Mouse (Mus musculus): ENCODE results near the gene Podxl2. TPM values are rescaled to one million over a fixed set of nuclear protein-coding genes. Genes with fewer than 3 reads are reported as not detected.

Gene Podxl2
- polyA plus RNA-seq, 1 experiment from 2014 or later, result 182 TPM

DNA sequence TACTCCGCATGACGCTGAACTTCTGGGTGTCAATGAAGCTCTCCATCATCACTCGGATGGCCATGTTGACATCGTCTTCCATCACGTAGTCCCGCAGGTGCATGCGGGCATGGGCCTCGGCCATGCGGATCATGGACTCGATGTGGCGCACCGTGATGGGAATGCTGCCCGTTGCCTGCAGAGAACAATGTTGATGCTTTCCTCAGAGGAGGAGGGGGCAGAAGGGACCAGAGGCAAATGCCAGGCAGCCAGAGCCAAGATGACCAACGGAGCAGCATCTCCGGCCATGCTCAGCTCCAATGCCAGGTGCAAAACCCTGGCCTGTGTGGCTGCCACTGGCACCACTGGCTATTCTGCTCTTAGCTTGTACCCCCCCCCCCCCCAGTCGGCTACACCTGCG is 9.8 kb upstream of the Podxl2 start:
- Histone ChIP-seq H3K9me3 (no peaks in the 10 kb centered on the region), H3K27me3 (ENCODE audit: insufficient read depth, poor library complexity, severe bottlenecking) (no peaks in the 10 kb centered on the region), H3K4me1 (replicated peaks) (peaks cover 11% of the 10 kb centered on the region; the same call in 1 of the 2 replicates), H3K27ac (0 out of 2 replicates have a peak overlapping the region, but pooled peaks have one; percentile 12), H3K4me3 (no peak overlapping the region), H3K36me3 (peaks cover 98% of the 10 kb centered on the region)
- 98% methylated on average over 17 of the region's 17 CpGs for WGBS
- DNase-seq (ENCODE audit: low spot score), result no peak

DNA sequence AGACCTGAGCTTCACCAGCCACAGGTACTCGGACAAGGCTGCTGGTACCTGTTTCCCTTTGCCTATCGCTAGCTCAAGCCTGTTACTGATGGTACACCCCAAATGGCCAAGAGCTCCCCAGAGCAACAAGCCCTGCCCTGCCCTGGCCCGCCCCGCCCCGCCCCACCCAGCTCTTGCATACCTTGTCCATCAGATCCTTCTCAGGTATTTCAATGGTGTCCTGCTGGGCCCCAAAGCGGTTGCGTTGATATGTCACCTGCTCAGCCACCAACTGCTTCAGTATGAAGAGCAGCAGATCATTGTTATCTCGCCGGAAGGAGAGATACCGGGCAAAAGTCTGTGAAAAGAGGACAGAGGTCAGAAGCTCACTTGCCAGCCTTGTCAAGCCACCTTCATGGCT is 9.4 kb upstream of the Podxl2 start:
- H3K27me3 ChIP-seq (ENCODE audit: insufficient read depth, poor library complexity, severe bottlenecking), result no peaks in the 10 kb centered on the region
- no peaks in the 10 kb centered on the region for H3K9me3 ChIP-seq
- H3K27ac ChIP-seq, result 0 out of 2 replicates have a peak overlapping the region, but pooled peaks have one; percentile 12
- no peak overlapping the region for H3K4me3 ChIP-seq
- WGBS, result 96% methylated on average over 10 of the region's 10 CpGs
- no peak for DNase-seq (ENCODE audit: low spot score)
- peaks cover 11% of the 10 kb centered on the region; the same call in 1 of the 2 replicates for H3K4me1 ChIP-seq (replicated peaks)
- H3K36me3 ChIP-seq, result peaks cover 94% of the 10 kb centered on the region

DNA sequence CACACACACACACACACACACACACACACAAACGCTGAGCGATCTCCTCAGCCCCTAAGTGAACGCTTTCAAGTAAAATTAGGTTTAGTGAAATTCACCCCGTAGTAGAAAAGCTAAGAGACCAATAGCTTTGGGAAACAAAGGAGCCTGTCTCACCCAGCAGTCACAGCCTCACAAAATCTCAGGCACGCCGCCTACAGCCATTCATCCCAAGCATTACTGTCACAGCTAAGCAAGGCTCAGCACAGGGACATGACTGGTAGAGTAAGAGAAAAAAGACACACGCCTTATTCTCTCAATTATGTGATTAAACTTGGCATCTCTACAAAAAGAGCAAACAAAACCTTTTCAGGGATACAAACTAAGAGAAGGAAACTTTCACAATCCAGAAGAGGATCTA is 6.5 kb upstream of the Podxl2 start:
- Histone ChIP-seq H3K27me3 (ENCODE audit: insufficient read depth, poor library complexity, severe bottlenecking) (peaks cover 6% of the 10 kb centered on the region; the same call in 1 of the 2 replicates), H3K27ac (peak overlapping the region; percentile 29; the same call in 1 of the 2 replicates), H3K4me1 (replicated peaks) (peaks cover 8% of the 10 kb centered on the region; the same call in 1 of the 2 replicates), H3K36me3 (peaks cover 76% of the 10 kb centered on the region), H3K9me3 (no peaks in the 10 kb centered on the region), H3K4me3 (no peak overlapping the region)
- 77% methylated on average over 7 of the region's 7 CpGs for WGBS
- DNase-seq (ENCODE audit: low spot score), result no peak

DNA sequence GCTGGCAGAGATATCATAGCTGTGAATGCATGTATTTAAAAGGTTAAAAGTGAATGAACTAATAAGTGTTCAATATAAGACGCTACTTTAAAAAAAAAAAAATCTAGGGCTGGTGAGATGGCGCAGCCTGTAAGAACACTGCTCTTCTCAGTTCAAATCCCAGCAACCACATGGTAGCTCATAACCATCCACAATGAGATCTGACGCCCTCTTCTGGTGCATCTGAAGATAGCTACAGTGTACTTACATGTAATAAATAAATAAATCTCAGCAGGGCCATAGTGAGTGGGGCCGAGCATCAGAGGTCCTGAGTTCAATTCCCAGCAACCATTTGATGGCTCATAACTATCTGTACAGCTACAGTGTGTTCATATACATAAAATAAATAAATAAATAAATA is 4.6 kb upstream of the Podxl2 start:
- Histone ChIP-seq H3K27me3 (ENCODE audit: insufficient read depth, poor library complexity, severe bottlenecking) (peaks cover 21% of the 10 kb centered on the region), H3K27ac (no peak overlapping the region), H3K4me3 (no peak overlapping the region), H3K36me3 (peaks cover 57% of the 10 kb centered on the region), H3K9me3 (0 out of 2 replicates have a peak, but pooled peaks cover 6% of the 10 kb centered on the region), H3K4me1 (replicated peaks) (peaks cover 14% of the 10 kb centered on the region; the same call in 1 of the 2 replicates)
- no peak for DNase-seq (ENCODE audit: low spot score)
- 67% methylated on average over 4 of the region's 4 CpGs for WGBS

DNA sequence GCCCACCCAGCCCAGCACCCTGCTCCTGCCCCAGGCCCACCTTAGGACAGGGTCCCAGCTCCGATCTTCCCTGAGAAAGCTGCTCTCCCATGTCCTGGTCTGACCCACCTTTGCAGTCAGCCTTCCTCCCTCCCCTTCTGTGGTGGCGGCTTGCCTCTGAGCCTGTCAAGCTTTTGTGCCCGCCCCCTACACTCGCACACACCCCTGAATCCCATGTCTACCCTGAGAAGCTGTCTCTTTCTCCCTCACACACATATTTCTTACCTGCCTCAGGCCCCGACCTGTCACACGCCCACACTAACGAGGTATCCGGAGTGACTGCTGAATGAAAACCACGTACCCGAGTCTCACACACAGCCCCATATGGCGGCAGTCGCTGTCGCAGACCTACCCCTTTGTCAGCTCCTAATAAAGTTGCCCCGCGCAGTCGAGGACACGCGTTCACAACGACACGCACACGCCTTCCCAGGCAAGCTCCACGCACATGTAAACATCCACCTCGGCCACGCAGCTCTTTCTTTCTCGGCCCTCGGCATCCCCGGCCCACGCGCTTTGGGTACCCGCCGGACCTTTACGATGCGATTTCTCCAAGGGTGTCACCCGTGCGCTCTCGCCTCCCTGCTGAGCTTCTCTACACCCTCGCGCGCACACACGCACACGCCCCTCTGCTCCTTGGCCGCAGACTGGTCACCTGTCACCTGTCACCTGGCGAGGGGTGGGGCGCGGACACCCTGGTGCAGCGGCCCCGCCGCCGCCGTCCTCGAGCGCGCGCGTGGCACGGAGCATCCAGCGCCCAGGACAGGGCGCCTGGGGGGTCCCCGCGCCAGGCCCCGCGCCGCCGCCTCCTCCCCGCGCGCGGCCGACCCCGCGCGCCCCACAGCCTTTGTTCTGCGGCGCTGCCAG is 628 bp downstream of the Podxl2 start:
- peaks cover 43% of the 10 kb centered on the region for H3K4me1 ChIP-seq (replicated peaks)
- WGBS, result 3% methylated on average over 73 of the region's 74 CpGs
- 0 out of 2 replicates have a peak, but pooled peaks cover 6% of the 10 kb centered on the region for H3K9me3 ChIP-seq
- peaks cover 11% of the 10 kb centered on the region for H3K36me3 ChIP-seq
- peak; percentile 49 for DNase-seq (ENCODE audit: low spot score)
- peak overlapping the region; percentile 94 for H3K27ac ChIP-seq
- H3K4me3 ChIP-seq, result peak overlapping the region; percentile 86
- H3K27me3 ChIP-seq (ENCODE audit: insufficient read depth, poor library complexity, severe bottlenecking), result peaks cover 42% of the 10 kb centered on the region

DNA sequence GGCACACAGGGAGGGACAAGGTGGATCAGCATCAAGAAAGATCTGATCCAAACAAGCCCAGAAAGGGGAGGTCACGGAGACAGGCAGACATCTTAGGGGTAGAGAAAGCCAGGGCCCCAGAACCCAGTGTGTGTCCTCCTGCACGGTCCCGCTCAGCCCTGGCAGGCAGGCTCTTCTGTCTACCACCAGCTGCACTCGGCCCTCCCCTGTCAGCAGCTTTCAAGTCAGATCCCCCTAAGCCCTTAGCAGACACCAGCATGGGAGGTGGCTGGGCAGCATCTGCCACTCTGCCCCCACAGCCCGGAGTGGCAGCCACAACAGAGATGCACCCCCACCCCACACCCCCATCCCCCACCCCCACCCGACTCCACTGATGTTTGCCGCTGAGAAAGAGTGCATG is 2.0 kb downstream of the Podxl2 start:
- H3K36me3 ChIP-seq, result 0 out of 2 replicates have a peak, but pooled peaks cover 3% of the 10 kb centered on the region
- DNase-seq (ENCODE audit: low spot score), result peak; percentile 19
- peak overlapping the region; percentile 94 for H3K27ac ChIP-seq
- WGBS, result 25% methylated on average over 7 of the region's 7 CpGs
- 0 out of 2 replicates have a peak, but pooled peaks cover 6% of the 10 kb centered on the region for H3K9me3 ChIP-seq
- peaks cover 43% of the 10 kb centered on the region for H3K4me1 ChIP-seq (replicated peaks)
- H3K4me3 ChIP-seq, result peak overlapping the region; percentile 86
- H3K27me3 ChIP-seq (ENCODE audit: insufficient read depth, poor library complexity, severe bottlenecking), result peaks cover 42% of the 10 kb centered on the region

DNA sequence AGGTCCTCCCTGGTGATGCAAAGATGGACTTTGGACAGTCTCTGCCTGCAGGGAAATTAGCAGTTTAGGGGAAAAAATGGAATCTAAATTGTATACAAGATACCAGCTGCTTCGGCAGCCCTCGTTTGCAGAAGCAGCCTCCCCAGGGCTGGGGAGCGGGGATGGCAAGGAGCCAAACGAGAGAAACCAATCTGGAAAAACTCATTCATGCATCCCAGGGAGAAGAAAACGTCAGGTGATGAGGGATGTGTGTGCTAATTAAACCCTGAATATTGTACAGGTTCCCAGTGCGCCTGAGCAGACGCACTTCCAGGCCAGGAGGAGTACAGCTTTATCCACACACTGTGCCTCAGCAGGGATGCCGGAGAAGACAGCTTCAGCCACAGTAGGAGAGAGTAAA is 3.3 kb downstream of the Podxl2 start:
- no peak for DNase-seq (ENCODE audit: low spot score)

DNA sequence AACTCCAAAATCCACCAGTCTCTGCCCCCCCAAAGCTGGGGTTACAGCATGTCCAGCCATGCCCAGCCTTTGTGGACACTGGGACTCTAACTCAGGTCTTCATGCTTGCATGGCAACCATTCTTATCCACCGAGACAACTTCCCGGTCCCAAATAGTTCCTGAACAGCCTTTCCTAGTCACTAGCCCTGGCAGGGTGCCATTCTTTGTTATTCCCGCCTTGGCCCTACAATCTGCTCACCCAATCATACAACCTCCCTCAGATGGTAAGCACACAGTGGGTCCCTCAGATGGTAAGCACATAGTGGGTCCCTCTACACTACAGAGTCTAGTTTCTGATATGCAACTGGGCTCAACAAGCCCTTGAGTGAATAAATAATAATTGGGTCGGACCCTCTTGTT is 4.2 kb downstream of the Podxl2 start:
- 0 out of 2 replicates have a peak, but pooled peaks cover 3% of the 10 kb centered on the region for H3K9me3 ChIP-seq
- H3K4me3 ChIP-seq, result no peak overlapping the region
- no peak for DNase-seq (ENCODE audit: low spot score)
- WGBS, result 68% methylated on average over 4 of the region's 4 CpGs
- H3K27ac ChIP-seq, result no peak overlapping the region
- H3K4me1 ChIP-seq (replicated peaks), result peaks cover 43% of the 10 kb centered on the region
- peaks cover 29% of the 10 kb centered on the region for H3K27me3 ChIP-seq (ENCODE audit: insufficient read depth, poor library complexity, severe bottlenecking)
- 0 out of 2 replicates have a peak, but pooled peaks cover 3% of the 10 kb centered on the region for H3K36me3 ChIP-seq

More for the DNA sequence above, 3.3 kb downstream of the Podxl2 start:
- WGBS, result 63% methylated on average over 8 of the region's 8 CpGs
- Histone ChIP-seq H3K27ac (no peak overlapping the region), H3K27me3 (ENCODE audit: insufficient read depth, poor library complexity, severe bottlenecking) (peaks cover 38% of the 10 kb centered on the region), H3K4me3 (no peak overlapping the region), H3K36me3 (0 out of 2 replicates have a peak, but pooled peaks cover 3% of the 10 kb centered on the region), H3K4me1 (replicated peaks) (peaks cover 43% of the 10 kb centered on the region), H3K9me3 (0 out of 2 replicates have a peak, but pooled peaks cover 6% of the 10 kb centered on the region)

DNA sequence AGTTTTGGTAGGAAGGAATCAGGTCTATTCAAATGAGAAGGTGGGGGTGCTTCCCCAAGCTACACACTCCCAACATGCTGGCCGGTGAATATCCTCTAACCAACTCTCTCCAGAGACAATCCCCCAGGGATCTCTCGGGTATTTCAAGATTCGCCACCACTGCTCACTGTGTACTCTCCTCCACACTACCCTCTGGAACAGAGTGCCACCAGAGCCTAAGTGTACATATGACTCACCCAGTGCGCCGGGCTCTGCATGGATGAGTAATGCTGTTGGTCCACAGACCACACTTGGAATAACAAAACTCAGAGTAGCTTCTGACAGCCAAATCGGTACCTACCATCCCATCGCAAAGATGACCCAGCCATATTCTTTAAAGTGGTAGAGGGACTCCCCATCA is 5.4 kb downstream of the Podxl2 start:
- peaks cover 10% of the 10 kb centered on the region for H3K36me3 ChIP-seq
- no peak for DNase-seq (ENCODE audit: low spot score)
- no peak overlapping the region for H3K27ac ChIP-seq
- H3K27me3 ChIP-seq (ENCODE audit: insufficient read depth, poor library complexity, severe bottlenecking), result peaks cover 20% of the 10 kb centered on the region
- H3K4me1 ChIP-seq (replicated peaks), result peaks cover 36% of the 10 kb centered on the region
- 89% methylated on average over 7 of the region's 7 CpGs for WGBS
- H3K9me3 ChIP-seq, result no peaks in the 10 kb centered on the region
- no peak overlapping the region for H3K4me3 ChIP-seq

DNA sequence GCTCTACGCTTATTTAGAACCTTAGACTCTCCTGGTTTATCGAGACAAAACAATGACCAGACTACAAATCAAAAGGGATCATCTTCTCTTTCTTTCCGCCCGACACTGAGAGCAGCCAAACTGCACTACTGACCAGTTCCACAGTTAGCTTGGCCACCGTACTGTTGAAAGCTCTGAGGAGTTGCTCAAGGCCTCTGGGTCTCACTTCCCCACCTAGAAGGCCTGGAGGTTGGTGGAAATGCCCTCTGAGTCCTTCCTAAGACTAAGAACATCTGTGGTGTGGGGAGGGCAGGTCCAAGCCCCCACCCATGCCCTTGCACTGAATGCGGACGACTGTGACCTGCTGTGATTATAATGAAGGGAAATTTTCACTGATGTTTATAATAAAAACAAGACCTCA is 9.1 kb downstream of the Podxl2 start:
- DNase-seq (ENCODE audit: low spot score), result no peak
- H3K36me3 ChIP-seq, result peaks cover 45% of the 10 kb centered on the region
- no peak overlapping the region for H3K4me3 ChIP-seq
- 0 out of 2 replicates have a peak, but pooled peaks cover 7% of the 10 kb centered on the region for H3K4me1 ChIP-seq (replicated peaks)
- WGBS, result 84% methylated on average over 7 of the region's 7 CpGs
- no peak overlapping the region for H3K27ac ChIP-seq
- H3K27me3 ChIP-seq (ENCODE audit: insufficient read depth, poor library complexity, severe bottlenecking), result no peaks in the 10 kb centered on the region
- H3K9me3 ChIP-seq, result peaks cover 7% of the 10 kb centered on the region

DNA sequence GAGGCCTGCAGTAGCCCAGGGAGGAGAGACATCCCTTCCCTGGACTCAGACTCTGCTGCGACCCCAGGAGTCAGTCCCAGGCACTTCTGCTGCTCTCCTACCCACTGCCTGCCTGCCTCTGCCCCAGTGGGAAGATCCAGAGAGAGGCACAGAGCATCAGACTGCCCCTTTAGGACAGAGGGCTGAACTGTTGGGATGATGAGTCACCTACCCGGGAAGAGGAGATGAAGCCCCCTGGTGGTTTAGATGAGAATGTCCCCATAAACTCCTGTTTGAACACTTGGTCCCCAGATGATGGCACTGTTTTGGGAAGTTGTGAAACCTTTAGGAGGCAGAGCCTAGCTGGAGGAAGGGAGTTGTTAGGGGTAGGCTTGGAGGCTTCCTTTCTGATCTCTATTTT is 13.9 kb downstream of the Podxl2 start:
- Histone ChIP-seq H3K36me3 (peaks cover 68% of the 10 kb centered on the region), H3K27ac (no peak overlapping the region)
- peak; percentile 30 for DNase-seq (ENCODE audit: low spot score)

DNA sequence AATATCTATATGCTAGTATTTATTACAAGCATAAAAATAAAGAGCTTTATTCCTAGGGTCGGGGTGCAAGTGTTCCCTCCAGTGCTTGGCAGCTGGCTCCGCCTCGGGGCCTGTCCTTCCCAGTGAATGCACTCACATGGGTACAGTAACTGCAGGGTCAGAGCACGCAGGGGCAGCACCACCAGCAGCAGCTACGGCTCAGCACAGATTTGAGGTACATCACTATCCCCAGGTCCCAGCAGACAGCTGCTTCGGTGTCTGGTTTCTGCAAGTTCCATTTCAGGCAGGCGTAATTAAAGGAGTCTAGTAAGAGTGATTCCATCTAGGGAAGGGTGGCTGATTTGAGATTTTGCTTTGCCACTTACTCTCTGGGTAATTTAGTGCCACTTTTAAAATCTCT is 16.5 kb downstream of the Podxl2 start:
- H3K36me3 ChIP-seq, result peaks cover 66% of the 10 kb centered on the region
- peaks cover 7% of the 10 kb centered on the region for H3K9me3 ChIP-seq
- H3K27me3 ChIP-seq (ENCODE audit: insufficient read depth, poor library complexity, severe bottlenecking), result no peaks in the 10 kb centered on the region
- no peak for DNase-seq (ENCODE audit: low spot score)
- H3K4me3 ChIP-seq, result no peak overlapping the region
- H3K4me1 ChIP-seq (replicated peaks), result 0 out of 2 replicates have a peak, but pooled peaks cover 3% of the 10 kb centered on the region
- 79% methylated on average over 7 of the region's 7 CpGs for WGBS
- no peak overlapping the region for H3K27ac ChIP-seq

More for the DNA sequence above, 13.9 kb downstream of the Podxl2 start:
- H3K4me3 ChIP-seq, result no peak overlapping the region
- 22% methylated on average over 2 of the region's 2 CpGs for WGBS
- 0 out of 2 replicates have a peak, but pooled peaks cover 3% of the 10 kb centered on the region for H3K4me1 ChIP-seq (replicated peaks)
- H3K9me3 ChIP-seq, result peaks cover 7% of the 10 kb centered on the region
- H3K27me3 ChIP-seq (ENCODE audit: insufficient read depth, poor library complexity, severe bottlenecking), result no peaks in the 10 kb centered on the region

DNA sequence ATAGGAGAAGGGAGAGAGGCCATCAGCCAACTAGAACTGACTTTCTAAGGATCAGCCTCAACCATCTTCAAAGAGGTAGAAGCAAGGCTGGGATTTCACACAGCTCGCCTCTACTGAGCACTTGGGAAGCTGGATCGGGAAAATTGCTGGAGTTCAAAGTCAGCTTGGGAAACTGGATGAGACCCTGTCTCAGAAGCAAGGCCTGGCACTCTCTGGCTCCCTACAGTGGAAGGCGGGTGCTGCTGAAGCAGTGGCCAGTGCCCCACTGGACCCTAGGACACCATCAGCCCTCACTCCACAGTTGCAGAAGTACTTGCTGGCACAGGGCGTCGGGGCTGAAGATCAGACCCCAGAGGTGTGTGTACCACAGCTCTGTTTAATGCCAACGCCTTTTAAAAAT is 17.0 kb downstream of the Podxl2 start:
- Histone ChIP-seq H3K36me3 (peaks cover 64% of the 10 kb centered on the region), H3K9me3 (peaks cover 7% of the 10 kb centered on the region), H3K27me3 (ENCODE audit: insufficient read depth, poor library complexity, severe bottlenecking) (no peaks in the 10 kb centered on the region), H3K4me1 (replicated peaks) (0 out of 2 replicates have a peak, but pooled peaks cover 3% of the 10 kb centered on the region), H3K27ac (no peak overlapping the region), H3K4me3 (no peak overlapping the region)
- WGBS, result 88% methylated on average over 6 of the region's 6 CpGs
- no peak for DNase-seq (ENCODE audit: low spot score)

Data from hindbrain, embryonic 10.5 days (tissue).